Mouse (Mus musculus): ENCODE measurements around the gene Zfp830. TPM values are rescaled to one million over a fixed set of nuclear protein-coding genes. Genes with fewer than 3 reads are reported as not detected.

The Zfp830 gene
- 13.0 and 13.7 TPM in 2 replicates for polyA plus RNA-seq (2012; rRNA removed)

- DNase-seq (ENCODE audit: extremely low spot score in 1 of 2, low spot score in 1 of 2) = peak; percentile 84 to 92
Observed at GRCm38 (mm10) chr11:82763742-82764437, at the start of gene Zfp830, which contains the start of gene Cct6b. TSS of gene Zfp830 (plus strand) at chr11:82764345. TSS of gene Cct6b (minus strand) at chr11:82764321.

GRCm38 (mm10) chr11:82719294-82719693 is 44.9 kb upstream of the Zfp830 start:
- DNase-seq (ENCODE audit: extremely low spot score in 1 of 2, low spot score in 1 of 2) = no peak

GRCm38 (mm10) chr11:82726862-82727261 is 37.3 kb upstream of the Zfp830 start:
- no peak for DNase-seq (ENCODE audit: extremely low spot score in 1 of 2, low spot score in 1 of 2)

GRCm38 (mm10) chr11:82734227-82734626 is 29.9 kb upstream of the Zfp830 start:
- DNase-seq (ENCODE audit: extremely low spot score in 1 of 2, low spot score in 1 of 2) = no peak

GRCm38 (mm10) chr11:82739006-82739405 is 25.1 kb upstream of the Zfp830 start:
- no peak for DNase-seq (ENCODE audit: extremely low spot score in 1 of 2, low spot score in 1 of 2)

GRCm38 (mm10) chr11:82746138-82746537 is 18.0 kb upstream of the Zfp830 start:
- DNase-seq (ENCODE audit: extremely low spot score in 1 of 2, low spot score in 1 of 2) = peak in 1 of 2 experiments; percentile 19

GRCm38 (mm10) chr11:82746857-82747366 is 17.2 kb upstream of the Zfp830 start:
- no peak for DNase-seq (ENCODE audit: extremely low spot score in 1 of 2, low spot score in 1 of 2)

GRCm38 (mm10) chr11:82752349-82753115 is 11.6 kb upstream of the Zfp830 start:
- DNase-seq (ENCODE audit: extremely low spot score in 1 of 2, low spot score in 1 of 2) = no peak

- DNase-seq (ENCODE audit: extremely low spot score in 1 of 2, low spot score in 1 of 2) = no peak
Observed at GRCm38 (mm10) chr11:82755919-82756318, 8.2 kb upstream of the Zfp830 start.

GRCm38 (mm10) chr11:82762286-82762829 is 1.8 kb upstream of the Zfp830 start:
- DNase-seq (ENCODE audit: extremely low spot score in 1 of 2, low spot score in 1 of 2) = no peak

- DNase-seq (ENCODE audit: extremely low spot score in 1 of 2, low spot score in 1 of 2) = no peak
Observed at GRCm38 (mm10) chr11:82763261-82763660, 884 bp upstream of the Zfp830 start.

- DNase-seq (ENCODE audit: extremely low spot score in 1 of 2, low spot score in 1 of 2) = no peak
Observed at GRCm38 (mm10) chr11:82764438-82764924, 336 bp downstream of the Zfp830 start.

GRCm38 (mm10) chr11:82780134-82780533 is 16.0 kb downstream of the Zfp830 start:
- DNase-seq (ENCODE audit: extremely low spot score in 1 of 2, low spot score in 1 of 2) = no peak

- DNase-seq (ENCODE audit: extremely low spot score in 1 of 2, low spot score in 1 of 2) = peak; percentile 88 to 96
Observed at GRCm38 (mm10) chr11:82780983-82781903, 17.1 kb downstream of the Zfp830 start, which contains the start of gene Lig3. TSS of gene Lig3 (plus strand) at chr11:82781108.

GRCm38 (mm10) chr11:82782197-82782596 is 18.1 kb downstream of the Zfp830 start:
- DNase-seq (ENCODE audit: extremely low spot score in 1 of 2, low spot score in 1 of 2) = no peak

- no peak for DNase-seq (ENCODE audit: extremely low spot score in 1 of 2, low spot score in 1 of 2)
Observed at GRCm38 (mm10) chr11:82783453-82783852, 19.3 kb downstream of the Zfp830 start.

GRCm38 (mm10) chr11:82806656-82807055 is 42.5 kb downstream of the Zfp830 start:
- no peak for DNase-seq (ENCODE audit: extremely low spot score in 1 of 2, low spot score in 1 of 2)

GRCm38 (mm10) chr11:82807370-82807769 is 43.2 kb downstream of the Zfp830 start:
- DNase-seq (ENCODE audit: extremely low spot score in 1 of 2, low spot score in 1 of 2) = no peak

- no peak for DNase-seq (ENCODE audit: extremely low spot score in 1 of 2, low spot score in 1 of 2)
Observed at GRCm38 (mm10) chr11:82808485-82808884, 44.3 kb downstream of the Zfp830 start.
